Mouse (Mus musculus): ENCODE measurements around the gene Pgbd1. TPM values are rescaled to one million over a fixed set of nuclear protein-coding genes. Genes with fewer than 3 reads are reported as not detected.

The Pgbd1 gene
- polyA plus RNA-seq, 1 experiment from 2014 or later = 3.5 TPM

GRCm38 (mm10) chr13:21456347-21456746 is 15.5 kb upstream of the Pgbd1 start:
- H3K4me3 ChIP-seq (ENCODE audit: low read depth, low read length) = no peak overlapping the region
- no peaks in the 10 kb centered on the region for H3K9me3 ChIP-seq (replicated peaks; ENCODE audit: control insufficient read depth, low read length)
- H3K4me1 ChIP-seq (ENCODE audit: control insufficient read depth, insufficient read depth, low read length) = peaks cover 8% of the 10 kb centered on the region
- 9% methylated on average over 4 of the region's 4 CpGs for WGBS
- H3K27me3 ChIP-seq (replicated peaks; ENCODE audit: control insufficient read depth, insufficient read depth, low read length) = no peaks in the 10 kb centered on the region
- H3K36me3 ChIP-seq (ENCODE audit: control insufficient read depth, insufficient read depth, low read length) = peaks cover 3% of the 10 kb centered on the region; the same call in 1 of the 2 replicates
- H3K9ac ChIP-seq (ENCODE audit: low read length) = no peak overlapping the region
- DNase-seq (ENCODE audit: low spot score) (no peak), ATAC-seq (no peak)
- no peak overlapping the region for H3K27ac ChIP-seq (ENCODE audit: low read depth, low read length)
- H3K4me2 ChIP-seq (ENCODE audit: low read length) = no peak overlapping the region

GRCm38 (mm10) chr13:21454133-21454532 is 13.3 kb upstream of the Pgbd1 start:
- H3K36me3 ChIP-seq (ENCODE audit: control insufficient read depth, insufficient read depth, low read length) = peaks cover 5% of the 10 kb centered on the region
- H3K9me3 ChIP-seq (replicated peaks; ENCODE audit: control insufficient read depth, low read length) = no peaks in the 10 kb centered on the region
- H3K27ac ChIP-seq (ENCODE audit: low read depth, low read length) = no peak overlapping the region
- H3K27me3 ChIP-seq (replicated peaks; ENCODE audit: control insufficient read depth, insufficient read depth, low read length) = no peaks in the 10 kb centered on the region
- H3K4me2 ChIP-seq (ENCODE audit: low read length) = no peak overlapping the region
- ATAC-seq = no peak
- H3K4me3 ChIP-seq (ENCODE audit: low read depth, low read length) = no peak overlapping the region
- 97% methylated on average over 3 of the region's 3 CpGs for WGBS
- no peak for DNase-seq (ENCODE audit: low spot score)
- H3K4me1 ChIP-seq (ENCODE audit: control insufficient read depth, insufficient read depth, low read length) = peaks cover 8% of the 10 kb centered on the region
- no peak overlapping the region for H3K9ac ChIP-seq (ENCODE audit: low read length)

GRCm38 (mm10) chr13:21453449-21453848 is 12.6 kb upstream of the Pgbd1 start, which contains the start of gene Zscan26:
Gene Zscan26 (minus strand): TSS chr13:21453730.
- Histone ChIP-seq H3K27ac (ENCODE audit: low read depth, low read length) (peak within 1 kb of the TSS; percentile 41), H3K4me3 (ENCODE audit: low read depth, low read length) (peak within 1 kb of the TSS; percentile 69), H3K9ac (ENCODE audit: low read length) (peak within 1 kb of the TSS; percentile 75), H3K4me2 (ENCODE audit: low read length) (peak within 1 kb of the TSS; percentile 76), H3K27me3 (replicated peaks; ENCODE audit: control insufficient read depth, insufficient read depth, low read length) (no peaks in the 10 kb centered on the region), H3K9me3 (replicated peaks; ENCODE audit: control insufficient read depth, low read length) (no peaks in the 10 kb centered on the region), H3K36me3 (ENCODE audit: control insufficient read depth, insufficient read depth, low read length) (peaks cover 10% of the 10 kb centered on the region), H3K4me1 (ENCODE audit: control insufficient read depth, insufficient read depth, low read length) (peaks cover 8% of the 10 kb centered on the region)
- ATAC-seq (peak; percentile 94), DNase-seq (ENCODE audit: low spot score) (peak; percentile 89)
- 0% methylated on average over 23 of the region's 23 CpGs for WGBS

GRCm38 (mm10) chr13:21453042-21453441 is 12.2 kb upstream of the Pgbd1 start:
- under 1% methylated on average over 13 of the region's 13 CpGs for WGBS
- H3K4me3 ChIP-seq (ENCODE audit: low read depth, low read length) = peak overlapping the region; percentile 69
- H3K9me3 ChIP-seq (replicated peaks; ENCODE audit: control insufficient read depth, low read length) = no peaks in the 10 kb centered on the region
- H3K27ac ChIP-seq (ENCODE audit: low read depth, low read length) = peak overlapping the region; percentile 41
- H3K27me3 ChIP-seq (replicated peaks; ENCODE audit: control insufficient read depth, insufficient read depth, low read length) = no peaks in the 10 kb centered on the region
- peak overlapping the region; percentile 75 for H3K9ac ChIP-seq (ENCODE audit: low read length)
- H3K36me3 ChIP-seq (ENCODE audit: control insufficient read depth, insufficient read depth, low read length) = peaks cover 13% of the 10 kb centered on the region
- peaks cover 8% of the 10 kb centered on the region for H3K4me1 ChIP-seq (ENCODE audit: control insufficient read depth, insufficient read depth, low read length)
- DNase-seq (ENCODE audit: low spot score) (no peak), ATAC-seq (peak; percentile 26; the same call in 1 of the 2 replicates)
- peak overlapping the region; percentile 76 for H3K4me2 ChIP-seq (ENCODE audit: low read length)

- H3K4me3 ChIP-seq (ENCODE audit: low read depth, low read length) = no peak overlapping the region
- H3K9ac ChIP-seq (ENCODE audit: low read length) = no peak overlapping the region
- ATAC-seq (no peak), DNase-seq (ENCODE audit: low spot score) (no peak)
- H3K4me2 ChIP-seq (ENCODE audit: low read length) = no peak overlapping the region
- H3K27ac ChIP-seq (ENCODE audit: low read depth, low read length) = no peak overlapping the region
- H3K4me1 ChIP-seq (ENCODE audit: control insufficient read depth, insufficient read depth, low read length) = peaks cover 8% of the 10 kb centered on the region
- H3K36me3 ChIP-seq (ENCODE audit: control insufficient read depth, insufficient read depth, low read length) = peaks cover 59% of the 10 kb centered on the region
- H3K27me3 ChIP-seq (replicated peaks; ENCODE audit: control insufficient read depth, insufficient read depth, low read length) = no peaks in the 10 kb centered on the region
- 80% methylated on average over 16 of the region's 16 CpGs for WGBS
- no peaks in the 10 kb centered on the region for H3K9me3 ChIP-seq (replicated peaks; ENCODE audit: control insufficient read depth, low read length)
Observed at GRCm38 (mm10) chr13:21447856-21448614, 7.2 kb upstream of the Pgbd1 start.

- H3K27me3 ChIP-seq (replicated peaks; ENCODE audit: control insufficient read depth, insufficient read depth, low read length) = no peaks in the 10 kb centered on the region
- no peak for ATAC-seq
- H3K9ac ChIP-seq (ENCODE audit: low read length) = no peak overlapping the region
- no peaks in the 10 kb centered on the region for H3K4me1 ChIP-seq (ENCODE audit: control insufficient read depth, insufficient read depth, low read length)
- H3K27ac ChIP-seq (ENCODE audit: low read depth, low read length) = no peak overlapping the region
- H3K4me3 ChIP-seq (ENCODE audit: low read depth, low read length) = no peak overlapping the region
- H3K9me3 ChIP-seq (replicated peaks; ENCODE audit: control insufficient read depth, low read length) = no peaks in the 10 kb centered on the region
- DNase-seq (ENCODE audit: low spot score) = no peak
- peaks cover 59% of the 10 kb centered on the region for H3K36me3 ChIP-seq (ENCODE audit: control insufficient read depth, insufficient read depth, low read length)
- WGBS = 92% methylated on average over 9 of the region's 9 CpGs
- no peak overlapping the region for H3K4me2 ChIP-seq (ENCODE audit: low read length)
Observed at GRCm38 (mm10) chr13:21446796-21447195, 5.9 kb upstream of the Pgbd1 start.

- 15% methylated on average over 10 of the region's 10 CpGs for WGBS
- DNase-seq (ENCODE audit: low spot score) (peak; percentile 2), ATAC-seq (no peak; the same call in 1 of the 2 replicates)
- Histone ChIP-seq H3K4me2 (ENCODE audit: low read length) (peak overlapping the region; percentile 85), H3K4me3 (ENCODE audit: low read depth, low read length) (peak overlapping the region; percentile 40), H3K9me3 (replicated peaks; ENCODE audit: control insufficient read depth, low read length) (no peaks in the 10 kb centered on the region), H3K36me3 (ENCODE audit: control insufficient read depth, insufficient read depth, low read length) (peaks cover 30% of the 10 kb centered on the region), H3K4me1 (ENCODE audit: control insufficient read depth, insufficient read depth, low read length) (no peaks in the 10 kb centered on the region), H3K27me3 (replicated peaks; ENCODE audit: control insufficient read depth, insufficient read depth, low read length) (no peaks in the 10 kb centered on the region), H3K27ac (ENCODE audit: low read depth, low read length) (peak overlapping the region; percentile 31; the same call in 1 of the 2 replicates), H3K9ac (ENCODE audit: low read length) (peak overlapping the region; percentile 64)
Observed at GRCm38 (mm10) chr13:21441207-21441572, 332 bp upstream of the Pgbd1 start.

GRCm38 (mm10) chr13:21435476-21435875 is 5.4 kb downstream of the Pgbd1 start:
- 89% methylated on average over 4 of the region's 4 CpGs for WGBS
- no peak for ATAC-seq
- DNase-seq (ENCODE audit: low spot score) = no peak

GRCm38 (mm10) chr13:21427631-21428030 is 13.2 kb downstream of the Pgbd1 start:
- no peaks in the 10 kb centered on the region for H3K27me3 ChIP-seq (replicated peaks; ENCODE audit: control insufficient read depth, insufficient read depth, low read length)
- H3K4me1 ChIP-seq (ENCODE audit: control insufficient read depth, insufficient read depth, low read length) = no peaks in the 10 kb centered on the region
- DNase-seq (ENCODE audit: low spot score) = no peak
- ATAC-seq = no peak
- 94% methylated on average over 1 of the region's 1 CpGs for WGBS
- no peaks in the 10 kb centered on the region for H3K9me3 ChIP-seq (replicated peaks; ENCODE audit: control insufficient read depth, low read length)
- H3K36me3 ChIP-seq (ENCODE audit: control insufficient read depth, insufficient read depth, low read length) = no peaks in the 10 kb centered on the region
- no peak overlapping the region for H3K27ac ChIP-seq (ENCODE audit: low read depth, low read length)
- no peak overlapping the region for H3K4me2 ChIP-seq (ENCODE audit: low read length)
- no peak overlapping the region for H3K9ac ChIP-seq (ENCODE audit: low read length)
- no peak overlapping the region for H3K4me3 ChIP-seq (ENCODE audit: low read depth, low read length)

More at GRCm38 (mm10) chr13:21435476-21435875, 5.4 kb downstream of the Pgbd1 start:
- Histone ChIP-seq H3K36me3 (ENCODE audit: control insufficient read depth, insufficient read depth, low read length) (no peaks in the 10 kb centered on the region), H3K4me2 (ENCODE audit: low read length) (no peak overlapping the region), H3K27me3 (replicated peaks; ENCODE audit: control insufficient read depth, insufficient read depth, low read length) (no peaks in the 10 kb centered on the region), H3K27ac (ENCODE audit: low read depth, low read length) (no peak overlapping the region), H3K4me3 (ENCODE audit: low read depth, low read length) (no peak overlapping the region), H3K9me3 (replicated peaks; ENCODE audit: control insufficient read depth, low read length) (no peaks in the 10 kb centered on the region), H3K4me1 (ENCODE audit: control insufficient read depth, insufficient read depth, low read length) (no peaks in the 10 kb centered on the region), H3K9ac (ENCODE audit: low read length) (no peak overlapping the region)

Measured in forebrain, embryonic 14.5 days (tissue).